Mouse (Mus musculus) liver, adult 2 months (tissue): ENCODE measurements around the gene Dst. TPM values are rescaled to one million over a fixed set of nuclear protein-coding genes. Genes with fewer than 3 reads are reported as not detected.

Experiments used
- DNase-seq: peaks from one replicate; pipeline ENCODE4 v3.0.0-alpha.2; 2011; ENCODE audit warnings: low read depth, low spot score; ENCODE audit errors: extremely low read depth
- H3K27ac ChIP-seq: fragments of 200-500 bp; replicated peaks from 2 replicates; pipeline ENCODE4 v1.5.1; 2012; ENCODE audit warnings: low read depth, mild to moderate bottlenecking, control low read depth, inconsistent platforms, low read length; ENCODE audit not compliant: insufficient read depth
- H3K27me3 ChIP-seq: fragments of 200-500 bp; 2 replicates; pipeline ENCODE4 v1.6.1; 2012; ENCODE audit warnings: mild to moderate bottlenecking, moderate library complexity, low read length, inconsistent platforms; ENCODE audit not compliant: control insufficient read depth, insufficient read depth
- H3K36me3 ChIP-seq: fragments of 200-500 bp; 2 replicates; pipeline ENCODE4 v1.6.1; 2012; ENCODE audit warnings: low read length, inconsistent platforms; ENCODE audit not compliant: control insufficient read depth, insufficient read depth
- H3K4me1 ChIP-seq: fragments of 200-500 bp; 2 replicates; pipeline ENCODE4 v1.6.1; 2011; ENCODE audit warnings: low read length; ENCODE audit not compliant: control insufficient read depth, insufficient read depth
- H3K4me3 ChIP-seq: fragments of 200-500 bp; 2 replicates; pipeline ENCODE4 v1.5.1; 2011; ENCODE audit warnings: low read depth, mild to moderate bottlenecking, control low read depth, low read length, moderate library complexity; ENCODE audit not compliant: insufficient read depth
- H3K79me2 ChIP-seq: fragments of 200-500 bp; 2 replicates; pipeline ENCODE4 v1.6.1; 2012; ENCODE audit warnings: inconsistent platforms, mild to moderate bottlenecking, low read length, moderate library complexity; ENCODE audit not compliant: control insufficient read depth, insufficient read depth
- H3K9ac ChIP-seq: fragments of 200-500 bp; 2 replicates; pipeline ENCODE4 v1.6.1; 2012; ENCODE audit warnings: low read depth, mild to moderate bottlenecking, control low read depth, inconsistent platforms, low read length
- CTCF ChIP-seq: fragments of 200-500 bp; IDR thresholded peaks from 2 replicates; pipeline ENCODE4 v1.5.1; 2011; ENCODE audit warnings: low read depth, low read length, control low read depth
- POLR2A ChIP-seq: fragments of 200-500 bp; IDR thresholded peaks from 2 replicates; pipeline ENCODE4 v1.6.1; 2011; ENCODE audit warnings: low read length, control low read depth; ENCODE audit not compliant: insufficient read depth; ENCODE audit errors: extremely low read depth
- WGBS: fragments of 180-500 bp; shearing (Covaris S2); methylation state at CpG from one replicate; pipeline ENCODE4 v1.1.7; 2018; 5-methylcytosine and 5-hydroxymethylcytosine counted together
- polyA plus RNA-seq: library from polyadenylated mRNA; depleted of rRNA; stranded (reverse); fragments of >200 nt; gene quantifications from 2 replicates; pipeline ENCODE4 v1.2.3, GENCODE M21; 2012
- total RNA-seq: library from RNA; depleted of rRNA; stranded (reverse); fragments of >200 nt; gene quantifications from 2 replicates; pipeline ENCODE4 v1.2.3, GENCODE M21; 2014

Gene Dst
- total and polyA plus RNA-seq, 2 experiments: 10.5 to 53.6 TPM

DNA sequence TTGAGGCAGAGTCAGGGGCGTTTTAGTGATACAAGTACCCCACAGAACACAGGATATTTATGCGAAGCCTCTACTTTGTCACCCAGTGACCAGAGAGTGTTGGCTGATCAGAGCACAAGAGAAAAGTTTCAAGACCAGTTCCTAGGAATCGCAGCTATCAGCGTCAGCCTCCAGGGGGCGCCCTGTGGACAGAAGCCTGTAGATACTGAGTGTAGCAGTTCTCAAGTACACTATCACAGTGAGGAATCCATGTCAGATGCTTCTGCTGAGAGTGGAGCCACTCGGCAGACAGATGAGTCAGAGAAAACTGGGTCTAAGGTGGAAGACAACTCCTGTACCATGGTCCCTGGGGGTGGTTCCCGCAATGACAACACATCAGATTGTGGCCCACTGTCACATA, 281.9 kb downstream of the Dst start:
- Histone ChIP-seq H3K27me3 (no peaks in the 10 kb centered on the region), H3K9ac (no peak overlapping the region), H3K4me1 (no peaks in the 10 kb centered on the region), H3K79me2 (no peaks in the 10 kb centered on the region), H3K27ac (no peak overlapping the region), H3K36me3 (no peaks in the 10 kb centered on the region), H3K4me3 (no peak overlapping the region)
- no peak for DNase-seq
- WGBS: 70% methylated on average over 7 of the region's 7 CpGs
- TF ChIP-seq POLR2A: no peak
- peak; percentile 64 for TF ChIP-seq CTCF

DNA sequence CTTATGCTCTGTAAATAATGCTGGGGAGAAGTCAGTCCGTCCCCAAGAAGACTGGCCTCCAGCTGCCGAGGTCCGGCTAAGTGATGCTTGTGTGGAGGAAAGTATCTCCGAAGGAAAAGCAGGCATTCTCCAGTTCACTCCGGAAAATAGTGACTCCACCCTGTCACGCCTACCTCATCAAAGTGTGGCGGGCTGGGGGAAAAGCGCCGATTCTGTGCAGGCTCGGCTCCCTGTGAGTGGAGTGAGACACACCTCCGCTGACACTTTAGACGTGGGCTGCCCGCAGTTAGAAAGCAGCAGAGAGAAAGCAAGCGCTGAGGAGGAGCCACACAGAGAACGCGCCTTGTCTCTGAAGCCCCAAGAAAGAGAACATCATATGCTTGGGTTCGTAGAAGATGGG, 284.1 kb downstream of the Dst start:
- Histone ChIP-seq H3K4me1 (no peaks in the 10 kb centered on the region), H3K79me2 (no peaks in the 10 kb centered on the region), H3K4me3 (no peak overlapping the region), H3K27me3 (no peaks in the 10 kb centered on the region), H3K9ac (no peak overlapping the region), H3K36me3 (peaks cover 2% of the 10 kb centered on the region; the same call in 1 of the 2 replicates), H3K27ac (no peak overlapping the region)
- WGBS: 93% methylated on average over 17 of the region's 17 CpGs
- no peak for DNase-seq
- TF ChIP-seq CTCF (no peak), POLR2A (no peak)

DNA sequence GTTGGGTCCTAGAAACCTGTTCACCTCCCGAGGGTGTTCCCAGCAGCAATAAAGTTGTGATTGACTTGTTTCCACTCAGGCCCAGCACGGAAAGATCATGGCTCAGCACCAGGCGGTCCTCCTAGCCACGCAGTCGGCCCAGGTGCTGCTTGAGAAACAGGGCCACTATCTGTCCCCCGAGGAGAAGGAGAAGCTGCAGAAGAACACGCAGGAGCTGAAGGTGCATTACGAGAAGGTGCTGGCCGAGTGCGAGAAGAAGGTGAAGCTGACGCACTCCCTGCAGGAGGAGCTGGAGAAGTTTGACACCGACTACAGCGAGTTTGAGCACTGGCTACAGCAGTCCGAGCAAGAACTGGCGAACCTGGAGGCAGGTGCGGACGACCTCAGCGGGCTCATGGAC, 292.8 kb downstream of the Dst start:
- Histone ChIP-seq H3K36me3 (peaks cover 8% of the 10 kb centered on the region; the same call in 1 of the 2 replicates), H3K27ac (no peak overlapping the region), H3K27me3 (no peaks in the 10 kb centered on the region), H3K9ac (no peak overlapping the region), H3K4me3 (no peak overlapping the region), H3K79me2 (no peaks in the 10 kb centered on the region), H3K4me1 (no peaks in the 10 kb centered on the region)
- DNase-seq: no peak
- 91% methylated on average over 18 of the region's 18 CpGs for WGBS
- no peak for TF ChIP-seq CTCF
- no peak for TF ChIP-seq POLR2A

DNA sequence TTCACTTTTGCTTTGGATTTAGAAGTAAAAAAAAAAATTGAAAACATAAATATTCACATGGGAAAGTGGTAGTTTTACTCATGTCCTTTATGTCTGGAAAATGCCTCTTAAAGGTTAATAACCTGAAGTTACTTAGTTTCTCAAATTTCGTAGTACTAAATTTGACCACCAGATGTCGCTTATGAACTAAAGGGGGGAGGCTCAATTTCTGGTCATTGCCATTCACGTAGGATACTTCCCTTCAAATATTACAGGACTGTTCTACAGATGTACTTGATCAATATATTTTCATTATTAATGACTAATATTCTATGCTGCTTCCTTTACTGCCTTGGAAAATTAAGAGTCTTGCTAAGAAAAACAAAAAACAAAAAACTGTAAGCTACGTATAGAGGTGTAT, 293.5 kb downstream of the Dst start:
- Histone ChIP-seq H3K36me3 (peaks cover 8% of the 10 kb centered on the region; the same call in 1 of the 2 replicates), H3K4me3 (no peak overlapping the region), H3K9ac (no peak overlapping the region), H3K4me1 (no peaks in the 10 kb centered on the region), H3K27me3 (no peaks in the 10 kb centered on the region), H3K79me2 (no peaks in the 10 kb centered on the region), H3K27ac (no peak overlapping the region)
- TF ChIP-seq POLR2A (no peak), CTCF (0 out of 2 replicates have a peak, but pooled peaks have one; percentile 23)
- DNase-seq: peak; percentile 29
- 36% methylated on average over 4 of the region's 4 CpGs for WGBS

DNA sequence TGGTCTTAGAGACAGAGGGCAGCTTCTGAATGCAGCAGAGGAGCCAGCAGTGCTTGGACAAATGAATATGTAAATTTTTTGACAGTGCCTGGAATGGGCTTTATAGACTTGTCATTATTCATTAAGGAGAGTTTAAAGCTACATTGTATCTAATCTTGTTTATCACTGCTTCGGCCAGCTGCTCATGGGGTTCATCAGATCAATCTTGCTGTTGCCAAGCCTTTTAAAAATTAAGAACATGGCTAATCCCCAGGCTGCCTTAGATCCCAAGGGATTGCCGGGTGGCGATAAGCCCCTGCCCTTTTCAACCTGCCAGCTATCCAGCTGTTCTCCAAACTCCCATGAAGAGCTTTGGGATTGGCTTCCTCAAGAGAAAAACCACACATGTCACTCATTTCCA, 303.7 kb downstream of the Dst start:
- Histone ChIP-seq H3K9ac (no peak overlapping the region), H3K4me3 (no peak overlapping the region), H3K27me3 (no peaks in the 10 kb centered on the region), H3K27ac (no peak overlapping the region), H3K36me3 (peaks cover 10% of the 10 kb centered on the region; the same call in 1 of the 2 replicates), H3K4me1 (no peaks in the 10 kb centered on the region), H3K79me2 (no peaks in the 10 kb centered on the region)
- 94% methylated on average over 3 of the region's 3 CpGs for WGBS
- TF ChIP-seq POLR2A (no peak), CTCF (no peak)
- no peak for DNase-seq

DNA sequence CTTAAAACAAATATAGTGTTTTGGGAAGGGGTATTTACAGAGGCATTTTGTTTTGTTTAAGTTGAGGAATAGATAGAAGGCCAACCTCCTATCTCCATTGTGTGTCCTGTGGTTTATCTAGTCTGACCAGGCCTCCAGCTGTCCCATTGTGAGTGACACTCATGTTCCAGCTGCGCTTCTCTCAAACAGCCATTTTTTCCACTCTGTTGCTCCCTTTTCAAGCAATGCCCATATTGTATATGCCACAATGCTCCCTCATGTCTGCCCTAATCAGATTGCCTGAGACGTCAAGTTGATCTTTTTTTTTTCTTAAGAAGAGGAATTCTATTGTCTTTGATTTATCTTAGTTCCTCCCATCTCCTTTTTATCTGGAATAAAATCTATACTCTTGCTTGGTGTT, 308.4 kb downstream of the Dst start:
- peaks cover 10% of the 10 kb centered on the region; the same call in 1 of the 2 replicates for H3K36me3 ChIP-seq
- H3K4me1 ChIP-seq: no peaks in the 10 kb centered on the region
- no peaks in the 10 kb centered on the region for H3K79me2 ChIP-seq
- no peak overlapping the region for H3K4me3 ChIP-seq
- H3K27me3 ChIP-seq: no peaks in the 10 kb centered on the region
- whole genome bisulfite sequencing: 88% methylated on average over 2 of the region's 2 CpGs
- no peak overlapping the region for H3K9ac ChIP-seq
- no peak for DNase-seq
- no peak overlapping the region for H3K27ac ChIP-seq
- TF ChIP-seq CTCF: no peak
- no peak for TF ChIP-seq POLR2A
